Mouse (Mus musculus) C2C12 (cell line): ENCODE measurements around the gene Mrvi1.

Experiments used
- CEBPB ChIP-seq: IDR thresholded peaks from one replicate; pipeline ENCODE4 v1.6.1; 2011; ENCODE audit warnings: low read depth, mild to moderate bottlenecking, control low read depth, moderate library complexity
- CTCF ChIP-seq: IDR thresholded peaks from one replicate; pipeline ENCODE4 v1.5.1; 2011; ENCODE audit not compliant: control insufficient read depth, insufficient read depth, insufficient read length
- MAX ChIP-seq: IDR thresholded peaks from one replicate; pipeline ENCODE4 v1.6.1; 2011; ENCODE audit warnings: mild to moderate bottlenecking, control low read depth
- MYOD1 ChIP-seq: IDR thresholded peaks from one replicate; pipeline ENCODE4 v1.6.1; 2011; ENCODE audit warnings: low read depth; ENCODE audit not compliant: control insufficient read depth, insufficient read length

DNA sequence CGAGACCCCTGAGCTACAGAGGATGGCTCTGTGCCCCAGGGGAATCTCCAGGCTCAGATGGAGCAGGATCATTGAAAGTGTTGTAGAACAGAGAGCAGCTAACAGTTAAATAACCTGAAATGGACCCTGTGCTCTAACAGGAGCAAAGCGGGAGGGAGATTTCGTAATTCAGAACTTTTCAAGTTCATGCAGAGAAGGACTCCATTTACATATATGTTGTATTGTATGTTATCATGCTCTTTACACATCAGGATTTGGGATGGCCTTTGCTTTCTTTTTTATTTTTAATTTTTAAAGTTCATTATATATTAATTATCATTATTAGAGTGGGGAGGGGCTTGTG is 18.6 kb downstream of the Mrvi1 start:
- TF ChIP-seq MYOD1, result no peak
- no peak for TF ChIP-seq CTCF
- TF ChIP-seq CEBPB, result no peak
- no peak for TF ChIP-seq MAX
